Mouse (Mus musculus) layer of hippocampus, adult 8-10 months (tissue): ENCODE data around the gene A2ml1. TPM values are rescaled to one million over a fixed set of nuclear protein-coding genes. Genes with fewer than 3 reads are reported as not detected.
A peak's percentile ranks its signal among the peaks of the same experiment; 100 is the strongest.
"Not testable (repeated sequence)": the region's sequence is repeated elsewhere in the genome, so short reads cannot be mapped to it uniquely, and the experiment has no call there.

ENCODE experiments used
- DNase-seq, 2 experiments: peaks; one replicate each; pipeline ENCODE4 v3.0.0; 2022; ENCODE audit warnings: low spot score in 2 of 2
- total RNA-seq, 4 experiments: library from RNA; stranded (reverse); gene quantifications; 2 replicates each; pipeline ENCODE4 v1.2.4; 2022

Gene A2ml1
- 10 to 100 TPM in 2 of 4 experiments, 1 to 10 TPM in 2; 7.2 to 13.6 (median 10.1) TPM for total RNA-seq

DNA sequence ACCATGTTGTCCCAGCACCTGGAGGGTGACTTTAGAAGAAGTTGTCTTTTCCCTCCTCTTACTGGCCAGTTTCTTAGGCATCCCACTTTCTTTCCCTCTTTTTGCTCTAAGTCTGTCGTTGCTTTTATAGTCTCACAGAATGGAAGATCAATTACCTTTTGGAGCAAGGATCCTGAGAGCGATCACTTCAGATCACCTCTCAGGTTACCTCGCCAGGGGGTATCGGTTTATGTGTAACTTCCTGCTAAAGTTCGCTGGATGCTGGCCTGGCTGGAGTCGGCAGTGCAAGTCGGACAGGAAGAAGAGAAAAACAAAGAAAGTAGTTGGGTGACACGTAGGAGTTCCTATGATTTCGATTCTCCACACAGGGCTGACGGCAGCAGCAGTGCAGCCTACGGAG is at the start of gene A2ml1:
A2ml1 (minus strand) TSS at position 101 of the 400 bp plus-strand sequence.
- no peak for DNase-seq

DNA sequence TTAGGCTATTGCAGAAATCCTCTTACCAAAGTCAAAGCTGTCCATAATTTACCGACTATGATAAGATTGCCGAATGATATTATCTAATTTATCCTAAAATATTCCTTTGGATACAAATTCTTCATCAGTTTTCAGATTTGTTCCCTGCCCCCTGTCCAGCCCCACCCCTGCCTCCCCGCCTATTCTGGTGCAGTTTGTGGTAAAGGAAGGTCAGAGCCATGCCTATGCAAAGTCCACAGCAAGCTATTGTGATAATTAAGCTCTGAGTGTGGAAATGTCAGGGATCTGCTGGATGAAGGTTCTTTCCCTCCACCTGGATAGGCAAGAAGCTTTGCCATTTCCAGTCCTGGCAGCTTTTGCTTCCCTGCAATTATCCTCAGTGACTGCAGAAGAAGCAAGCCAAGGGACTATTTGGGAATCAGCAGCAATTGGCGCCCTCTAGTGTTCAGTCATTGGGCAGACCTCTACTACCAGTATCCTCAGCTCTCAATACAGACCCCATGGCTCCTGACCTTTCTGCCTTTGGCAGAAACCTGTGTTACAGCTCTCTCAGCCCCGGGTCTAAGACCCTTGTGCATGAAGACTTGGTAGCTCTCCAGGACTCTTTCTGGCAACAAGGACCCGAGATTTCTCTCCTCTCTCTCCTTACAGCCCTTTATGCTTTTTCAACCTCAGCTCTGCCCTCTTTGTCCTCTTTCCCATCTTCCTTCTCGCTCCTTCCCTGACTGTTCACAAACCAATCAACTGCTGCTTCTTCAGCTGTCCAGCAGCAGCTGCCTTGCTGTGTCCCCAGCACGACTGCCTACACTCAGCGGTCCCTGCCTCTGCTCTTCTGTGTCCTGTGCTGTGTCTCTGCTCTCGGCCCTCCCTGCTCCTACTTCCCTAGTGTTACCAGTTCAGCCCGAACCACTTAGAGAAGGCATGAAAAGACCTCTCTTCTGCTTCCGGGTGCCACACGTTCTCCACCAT is 48.6 kb upstream of the A2ml1 start:
- peak; percentile 19 to 61 for DNase-seq

DNA sequence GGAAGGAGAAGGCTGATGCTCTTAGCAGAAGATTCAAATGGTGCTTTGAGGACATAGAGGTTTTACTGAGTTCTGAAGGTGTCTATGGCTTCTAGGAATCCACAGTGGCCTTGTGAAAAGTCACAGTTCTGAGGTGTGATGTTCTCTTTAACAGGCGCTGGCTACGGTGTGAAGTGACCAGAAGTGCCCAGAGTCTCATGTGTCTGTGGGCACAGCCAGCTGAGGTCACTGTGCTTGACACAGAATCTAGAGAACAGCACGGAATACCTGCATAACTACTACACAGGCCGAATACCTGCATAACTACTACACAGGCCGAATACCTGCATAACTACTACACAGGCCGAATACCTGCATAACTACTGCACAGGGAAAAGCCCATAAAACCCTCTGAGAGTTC is 43.8 kb upstream of the A2ml1 start:
- not testable (repeated sequence) for DNase-seq

DNA sequence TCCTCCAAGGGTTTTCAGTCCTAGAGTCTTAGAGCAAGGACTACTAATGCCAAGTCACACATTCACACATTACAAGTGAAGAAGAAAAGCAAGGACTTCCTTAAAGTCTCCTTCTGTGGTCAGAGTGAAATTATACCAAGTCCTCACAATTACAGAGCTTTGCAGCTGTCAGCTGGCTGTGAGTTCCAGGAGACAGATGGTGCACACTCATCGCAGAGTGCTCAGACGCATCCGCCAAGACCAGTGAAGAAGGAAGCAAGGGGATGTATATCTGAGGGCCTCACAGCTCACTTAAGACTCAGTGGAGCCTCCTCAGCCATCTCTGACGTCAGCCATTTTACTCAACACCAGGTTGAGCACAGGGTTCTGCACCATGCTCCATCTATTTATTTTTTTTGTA is 43.0 kb upstream of the A2ml1 start:
- no peak for DNase-seq

DNA sequence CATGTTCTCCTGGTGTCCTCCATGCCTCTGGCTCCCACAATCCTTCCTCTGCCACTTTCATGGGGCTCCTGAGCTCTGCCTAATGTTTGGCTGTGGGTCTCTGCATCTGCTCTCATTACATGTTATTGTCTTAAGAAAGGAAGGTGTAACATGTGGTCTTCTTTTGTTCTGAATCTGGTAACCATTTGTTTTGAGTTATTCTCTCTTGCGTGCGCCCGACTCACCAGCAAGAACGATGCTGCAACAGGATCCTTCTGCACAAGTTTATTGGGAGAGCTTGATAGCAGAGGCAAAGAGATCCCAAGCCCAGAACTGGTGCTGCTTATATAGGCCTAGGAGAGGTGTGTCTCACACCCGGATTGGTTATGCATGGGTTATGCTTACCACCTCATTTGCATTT is 42.0 kb upstream of the A2ml1 start, which contains the start of gene Klrb1a:
Klrb1a (minus strand) TSS at position 101 of the 400 bp plus-strand sequence.
- DNase-seq = not testable (repeated sequence)

DNA sequence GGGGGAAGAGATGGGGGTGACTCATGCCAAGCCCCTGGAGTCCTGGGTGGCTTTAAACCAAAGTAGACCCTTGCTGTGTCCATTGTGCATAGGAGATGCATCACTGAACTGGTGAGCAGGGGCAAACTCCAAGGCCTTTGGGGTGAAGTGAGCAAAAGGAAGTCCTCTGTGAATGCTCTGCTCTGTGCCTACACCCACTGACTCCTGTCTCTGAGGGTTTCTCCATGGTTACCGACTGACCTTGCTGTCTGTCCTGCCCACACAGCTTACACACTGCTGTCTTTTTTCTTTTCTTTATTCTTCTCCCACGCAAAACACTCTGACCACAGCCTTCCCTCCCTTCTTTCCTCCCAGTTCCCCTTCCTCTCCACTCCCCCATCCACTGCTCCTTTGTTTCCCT is 41.3 kb upstream of the A2ml1 start:
- no peak for DNase-seq

DNA sequence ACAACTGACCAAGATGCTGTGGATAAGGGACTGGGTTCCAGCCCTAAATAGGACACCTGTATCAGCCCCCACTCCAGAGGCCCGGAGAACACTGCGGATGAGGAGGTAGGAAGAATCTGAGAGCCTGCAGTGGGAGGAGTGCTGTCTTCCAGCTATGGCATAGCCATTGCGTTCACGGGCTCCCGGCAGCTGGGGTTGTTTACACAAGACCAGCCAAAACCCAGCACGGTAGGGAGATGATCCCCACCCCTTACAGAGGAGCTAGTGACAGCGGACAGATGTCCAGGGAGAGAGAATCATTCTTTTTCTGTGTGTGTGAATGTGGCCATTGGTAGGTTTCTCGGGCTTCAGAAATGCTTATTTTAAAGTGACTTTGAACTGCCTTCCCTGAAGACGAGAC is 24.9 kb upstream of the A2ml1 start:
- no peak for DNase-seq

DNA sequence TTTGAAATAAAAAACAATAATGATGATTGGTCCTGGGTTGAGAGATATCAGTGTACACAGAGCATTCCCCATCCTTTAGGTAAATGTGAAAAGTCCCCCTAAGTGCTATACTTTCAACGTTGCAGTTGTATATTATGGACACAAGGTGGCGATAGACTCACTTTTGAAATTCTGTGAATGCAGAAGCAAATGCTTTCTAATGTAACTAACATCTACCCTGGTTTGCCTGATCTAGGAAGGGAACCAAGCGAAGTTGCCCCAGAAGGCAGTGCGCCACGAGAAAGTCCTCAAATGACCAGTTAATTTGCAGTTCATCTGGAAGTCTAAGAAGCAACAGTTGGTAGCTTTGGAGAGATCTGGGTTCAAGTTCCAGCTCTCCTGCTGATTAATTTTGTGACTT is 23.1 kb upstream of the A2ml1 start:
- no peak for DNase-seq

DNA sequence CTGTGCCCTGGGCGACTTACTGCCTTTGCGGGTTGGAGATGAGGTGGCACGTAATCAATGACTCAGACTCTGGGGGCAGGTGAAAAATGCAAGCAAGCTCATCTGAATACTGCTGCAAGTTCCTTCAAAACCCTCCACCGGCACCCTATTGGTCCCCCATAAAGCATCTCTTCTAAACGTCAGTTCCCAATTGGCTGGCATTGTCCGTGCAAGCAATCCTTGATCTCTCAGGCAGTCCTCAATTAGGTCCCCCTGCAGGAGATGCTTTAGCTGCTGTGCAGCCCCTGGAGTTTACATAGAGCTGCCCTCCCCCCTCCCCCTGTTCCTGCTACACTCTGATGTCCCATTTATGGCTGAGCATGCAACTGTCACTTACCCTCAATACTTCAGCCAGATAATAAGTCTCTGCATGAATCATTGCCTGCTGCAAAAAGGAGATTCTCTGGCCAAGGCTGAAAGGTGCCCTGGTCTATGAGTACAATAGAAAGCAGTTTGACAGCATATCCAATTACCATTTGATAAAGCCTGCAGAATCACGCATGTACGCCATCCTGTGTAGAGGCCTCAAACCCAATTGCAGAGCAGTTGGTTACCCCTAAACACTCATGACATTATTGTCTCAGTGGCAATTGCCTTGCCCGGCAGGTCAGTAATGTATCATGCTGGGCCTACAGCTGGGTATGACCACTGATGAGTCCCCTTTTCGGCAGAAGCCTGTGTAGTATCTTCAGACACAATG is 21.2 kb upstream of the A2ml1 start:
- DNase-seq = no peak

DNA sequence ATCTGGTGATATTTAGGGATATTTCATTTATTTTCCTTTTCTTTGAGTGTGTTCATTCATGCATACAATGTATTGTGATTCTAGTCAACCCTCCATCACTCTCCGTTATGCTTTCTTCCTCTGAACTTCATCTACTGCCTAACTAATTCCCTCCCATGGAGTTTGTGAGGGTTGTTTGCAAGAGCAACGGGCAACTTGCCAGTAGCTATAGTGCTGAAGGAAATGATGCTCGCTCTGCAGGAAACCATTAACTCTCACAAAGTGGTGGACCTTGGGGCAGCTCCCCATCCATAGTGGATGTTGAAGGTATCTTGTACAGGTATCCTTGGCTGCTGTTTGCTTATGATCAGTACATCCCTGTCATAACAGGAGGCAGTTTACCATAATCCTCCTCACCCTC is 20.6 kb upstream of the A2ml1 start:
- no peak for DNase-seq

DNA sequence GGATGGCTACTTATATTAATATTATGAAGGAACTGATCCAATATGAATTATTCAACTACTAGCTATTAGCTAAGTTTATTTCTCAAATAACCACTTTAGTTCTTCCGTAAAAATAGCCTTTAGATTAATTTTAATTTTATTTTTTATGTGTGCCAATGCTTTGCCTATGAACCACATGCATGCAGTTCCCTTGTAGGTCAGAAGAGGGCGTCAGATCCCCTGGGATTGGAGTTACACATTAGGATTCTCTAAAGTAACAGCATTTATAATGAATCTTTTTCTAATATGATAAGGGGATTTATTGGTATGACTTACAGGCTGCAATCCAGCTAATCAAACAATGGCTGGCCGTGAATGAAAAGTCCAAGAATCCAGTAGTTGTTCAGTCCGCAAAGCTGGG is 18.1 kb upstream of the A2ml1 start:
- DNase-seq = no peak

DNA sequence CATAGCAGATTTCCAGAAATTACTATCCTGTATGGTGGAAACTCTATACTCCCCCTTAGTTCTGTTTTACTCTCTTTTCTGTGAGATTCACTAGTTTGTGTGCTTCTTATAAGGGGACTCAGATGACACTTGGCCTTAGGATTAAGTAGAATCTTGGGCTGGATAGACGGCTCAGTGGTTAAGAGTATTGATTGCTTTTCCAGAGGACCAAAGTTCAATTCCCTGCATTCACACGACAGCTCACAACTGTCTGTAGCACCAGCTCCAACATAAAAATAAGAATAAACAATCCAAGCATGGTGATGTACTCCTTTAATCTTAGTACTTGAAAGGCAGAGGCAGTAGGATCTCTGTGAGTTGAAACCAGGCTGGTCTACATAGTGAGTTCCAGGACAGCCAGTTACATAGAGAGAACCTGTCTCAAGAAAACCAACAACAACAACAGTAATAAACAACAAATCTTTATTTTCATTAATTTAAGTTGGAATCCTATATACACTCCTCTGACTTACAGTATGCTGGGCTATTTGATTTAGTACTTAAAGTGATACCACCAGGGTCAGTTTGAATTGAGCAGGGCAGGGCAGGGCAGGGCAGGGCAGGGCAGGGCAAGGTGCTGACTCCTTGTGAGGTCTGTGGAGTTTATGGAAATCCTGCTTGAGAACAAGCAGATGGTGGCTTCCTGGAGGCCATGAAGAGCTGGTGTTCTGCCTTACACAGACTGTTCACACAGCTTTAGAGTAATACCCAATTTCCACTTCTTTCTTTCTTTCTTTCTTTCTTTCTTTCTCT is 17.0 kb upstream of the A2ml1 start:
- DNase-seq = no peak

DNA sequence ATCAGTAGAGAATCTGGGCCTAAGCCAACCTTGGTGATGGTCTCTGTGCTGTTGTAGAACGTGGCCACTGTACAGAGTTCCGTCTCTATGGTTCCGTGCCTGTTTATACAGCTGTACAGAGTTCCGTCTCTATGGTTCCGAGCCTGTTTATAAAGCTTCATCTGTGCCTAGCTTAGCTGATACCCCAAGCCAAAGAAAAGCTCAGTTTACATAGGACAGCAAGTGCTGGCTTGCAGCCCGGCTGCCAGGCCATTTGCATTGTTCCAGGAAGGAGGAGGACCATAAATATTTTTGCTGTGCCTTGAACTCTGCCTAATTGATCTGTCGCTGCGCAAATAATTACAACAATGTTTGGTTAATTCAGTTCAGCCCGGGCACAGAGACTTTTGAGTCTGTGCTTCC is 15.7 kb upstream of the A2ml1 start:
- peak; percentile 50 to 63 for DNase-seq

DNA sequence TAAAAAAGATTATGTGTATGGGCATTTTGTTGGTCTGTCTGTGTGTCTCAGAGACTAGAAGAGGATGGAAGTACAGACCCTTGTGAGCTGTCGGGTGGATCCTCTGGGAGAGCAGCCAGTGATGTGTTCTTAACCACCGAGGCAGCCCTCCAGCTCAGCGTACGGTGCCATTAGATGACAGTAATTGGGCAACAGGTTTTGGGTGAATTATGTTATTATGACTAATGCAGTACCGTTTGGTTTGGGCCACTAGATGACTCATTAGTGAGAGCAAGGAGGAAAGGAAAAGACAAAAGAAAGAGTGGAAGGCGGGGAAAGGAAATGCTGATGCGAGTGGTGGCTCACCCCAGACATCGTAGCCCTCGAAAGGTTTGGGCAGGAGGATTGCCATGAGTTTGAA is 13.2 kb upstream of the A2ml1 start:
- no peak for DNase-seq

DNA sequence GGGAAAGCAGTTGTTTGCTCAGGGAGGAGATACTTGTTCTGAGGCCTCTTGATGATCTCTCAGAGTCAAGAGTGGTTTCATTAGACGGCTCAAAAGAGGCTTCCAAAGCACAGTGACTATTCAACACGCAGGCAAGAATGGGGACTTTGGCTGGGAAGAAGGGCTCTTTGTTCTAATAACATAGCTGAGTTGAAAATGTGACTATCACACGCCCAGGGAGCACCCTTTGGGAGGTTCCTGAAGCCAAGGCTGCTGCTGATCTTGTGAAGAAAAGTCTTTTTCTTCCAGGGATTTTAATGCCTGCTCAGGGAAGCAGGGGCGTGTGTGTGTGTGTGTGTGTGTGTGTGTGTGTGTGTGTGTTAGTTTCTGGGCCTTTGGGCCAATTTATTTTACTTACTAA is 8.0 kb upstream of the A2ml1 start:
- no peak for DNase-seq

DNA sequence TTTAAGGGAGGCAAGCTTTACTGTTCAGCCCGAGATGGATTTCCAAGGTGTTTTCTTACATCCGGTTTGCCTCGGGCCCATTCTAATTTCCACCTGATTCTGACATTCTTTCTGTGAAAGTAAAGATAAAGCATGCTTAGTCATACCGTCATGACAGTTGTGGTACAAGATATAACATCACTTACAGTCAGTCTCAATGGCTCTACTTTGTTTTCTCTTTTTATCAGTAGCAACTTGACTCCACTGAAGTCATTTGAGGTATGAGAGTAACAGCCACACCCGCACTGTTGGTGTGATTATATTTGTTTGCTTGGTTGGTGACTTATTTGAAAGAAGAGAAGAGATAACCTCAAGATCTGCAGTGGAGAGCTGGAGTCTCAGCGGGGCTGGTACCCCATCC is 6.2 kb upstream of the A2ml1 start:
- no peak for DNase-seq

DNA sequence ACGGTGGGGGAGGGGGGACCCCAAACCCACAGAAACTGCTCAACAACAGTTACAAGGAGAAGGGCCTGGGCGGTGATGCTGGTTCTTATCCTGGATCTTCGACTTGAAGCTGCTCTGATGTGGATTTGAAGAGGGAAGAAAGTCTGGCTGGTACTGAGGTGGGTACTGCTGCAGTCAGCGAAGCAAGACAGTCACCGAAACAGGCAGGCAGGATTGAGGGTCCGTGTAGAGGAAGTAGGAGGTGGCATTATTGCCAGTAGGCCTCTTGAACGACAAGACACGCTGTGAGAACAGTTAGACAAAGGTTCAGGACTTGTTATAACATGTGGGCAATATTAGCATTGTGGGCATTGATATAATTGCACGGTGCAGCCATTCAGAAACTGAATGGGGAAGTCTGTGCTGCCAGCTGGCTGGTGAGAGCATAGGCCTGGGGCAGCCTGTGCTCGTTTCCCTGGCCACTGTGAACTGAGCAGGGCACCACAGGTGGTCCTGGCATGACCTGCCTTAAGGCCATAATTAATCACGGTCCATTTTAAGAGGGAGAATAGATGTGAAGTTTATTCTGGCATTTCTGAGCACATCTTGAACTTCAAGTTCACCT is 4.3 kb upstream of the A2ml1 start:
- DNase-seq = no peak

DNA sequence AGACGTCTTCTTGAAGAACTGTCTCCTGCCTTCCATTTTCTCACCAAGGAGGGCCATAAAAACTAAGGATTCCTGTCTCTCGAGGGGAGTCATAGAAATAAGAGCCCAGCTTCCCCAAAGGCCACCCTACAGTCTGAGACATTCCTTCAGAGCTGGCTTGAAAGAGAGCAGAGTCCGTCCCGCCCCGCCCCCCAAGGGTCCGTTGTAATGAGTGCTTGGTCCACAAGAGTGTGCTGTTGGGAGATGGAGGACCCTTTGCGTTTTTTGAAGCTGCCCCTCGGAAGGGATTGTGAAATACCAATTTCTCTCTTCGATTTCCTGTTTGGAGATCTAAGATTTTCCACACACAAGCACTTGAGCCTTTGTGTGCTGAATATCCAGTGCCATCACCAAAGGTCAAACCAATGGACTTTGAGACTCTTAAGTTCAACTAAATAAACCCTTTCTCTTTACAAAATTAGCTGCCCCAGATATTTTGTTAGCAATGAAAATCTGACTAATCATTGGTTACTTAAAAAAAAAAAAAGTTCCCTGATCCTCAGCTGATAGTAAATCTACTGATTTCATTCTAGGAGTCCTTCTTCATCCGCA is 2.8 kb upstream of the A2ml1 start:
- DNase-seq = no peak

DNA sequence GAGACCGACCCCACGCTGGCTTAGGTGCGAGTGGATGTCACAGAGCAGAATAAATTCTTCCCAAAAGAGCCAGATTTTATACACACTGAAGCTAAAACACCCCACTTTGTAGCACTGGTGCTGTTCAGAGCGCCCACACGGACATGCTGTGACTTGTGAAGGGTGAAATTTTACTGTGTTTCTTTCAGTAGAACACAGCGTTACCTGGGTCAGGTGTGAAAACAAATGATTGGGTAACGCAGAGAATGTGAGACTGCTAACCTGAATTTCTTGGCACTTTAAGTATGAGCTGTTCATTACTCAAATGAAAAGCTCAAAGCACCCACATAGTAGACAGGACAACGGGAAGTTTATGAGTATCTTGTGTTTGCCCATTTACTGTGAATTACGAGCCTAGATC is 4.1 kb downstream of the A2ml1 start:
- no peak for DNase-seq

DNA sequence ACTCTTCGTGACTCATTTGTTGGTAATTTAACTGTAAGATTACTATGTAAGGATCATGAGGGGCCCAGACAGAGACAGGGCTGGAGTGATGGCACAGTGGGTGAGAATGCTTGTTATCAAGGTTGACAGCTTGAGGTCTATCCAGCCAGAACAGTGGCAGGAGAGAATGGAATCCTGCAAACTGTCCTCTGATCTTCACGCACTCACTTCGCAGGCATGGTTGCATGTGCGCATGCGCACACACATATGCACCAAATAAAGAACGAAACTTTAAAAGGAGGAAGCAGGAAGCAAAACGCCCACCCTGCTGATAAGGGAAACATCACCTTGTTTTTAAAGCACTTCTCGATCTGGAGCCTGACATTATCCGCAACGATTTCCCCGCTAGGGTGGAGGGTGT is 14.8 kb downstream of the A2ml1 start:
- no peak for DNase-seq

DNA sequence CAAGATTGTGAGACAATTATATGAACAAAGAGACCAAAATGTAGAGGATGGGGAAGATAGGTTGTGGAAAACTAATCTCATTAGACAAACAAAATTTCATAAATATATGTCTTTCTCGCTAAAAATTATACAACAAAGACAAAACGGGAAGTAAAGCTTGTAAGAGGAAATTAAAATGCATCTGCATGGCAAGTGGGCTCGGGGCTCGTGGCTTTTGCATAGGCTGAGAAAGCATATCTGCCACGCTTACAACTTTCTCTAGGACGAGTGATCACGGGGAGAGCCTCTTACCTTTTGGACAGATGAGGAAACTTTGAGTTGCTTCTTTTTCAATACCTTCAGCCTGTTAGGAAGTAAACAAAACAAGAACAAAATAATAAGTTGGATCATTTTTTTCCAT is 27.4 kb downstream of the A2ml1 start:
- no peak for DNase-seq
